Mouse (Mus musculus): ENCODE data around the gene Nudt3.

Gene Nudt3

GRCm38 (mm10) chr17:27564391-27565162 is 58.7 kb downstream of the Nudt3 start:
- DNase-seq, result peak; percentile 78

GRCm38 (mm10) chr17:27563771-27564244 is 59.5 kb downstream of the Nudt3 start:
- DNase-seq, result peak; percentile 73

- DNase-seq, result no peak
Measured at GRCm38 (mm10) chr17:27561809-27562526, 61.3 kb downstream of the Nudt3 start.

- no peak for DNase-seq
Measured at GRCm38 (mm10) chr17:27560926-27561480, 62.3 kb downstream of the Nudt3 start.

GRCm38 (mm10) chr17:27559596-27559995 is 63.7 kb downstream of the Nudt3 start:
- DNase-seq, result no peak

- DNase-seq, result no peak
Measured at GRCm38 (mm10) chr17:27558845-27559244, 64.5 kb downstream of the Nudt3 start.

- peak; percentile 82 for DNase-seq
Measured at GRCm38 (mm10) chr17:27557927-27558661, 65.2 kb downstream of the Nudt3 start.

- no peak for DNase-seq
Measured at GRCm38 (mm10) chr17:27557181-27557926, 65.9 kb downstream of the Nudt3 start.

- DNase-seq, result peak; percentile 86
Measured at GRCm38 (mm10) chr17:27556315-27557011, 66.8 kb downstream of the Nudt3 start, which contains the start of gene Hmga1. Gene Hmga1, plus strand, starts transcription at chr17:27556497.

- peak; percentile 70 for DNase-seq
Measured at GRCm38 (mm10) chr17:27555512-27556172, 67.7 kb downstream of the Nudt3 start.

GRCm38 (mm10) chr17:27555075-27555511 is 68.2 kb downstream of the Nudt3 start:
- peak; percentile 63 for DNase-seq

- DNase-seq, result no peak
Measured at GRCm38 (mm10) chr17:27554062-27554960, 69.0 kb downstream of the Nudt3 start.

- peak; percentile 65 for DNase-seq
Measured at GRCm38 (mm10) chr17:27552215-27553201, 70.8 kb downstream of the Nudt3 start.

- no peak for DNase-seq
Measured at GRCm38 (mm10) chr17:27551393-27551940, 71.8 kb downstream of the Nudt3 start.

- DNase-seq, result no peak
Measured at GRCm38 (mm10) chr17:27549234-27549633, 74.1 kb downstream of the Nudt3 start.

GRCm38 (mm10) chr17:27547253-27547868 is 75.9 kb downstream of the Nudt3 start:
- DNase-seq, result no peak

- DNase-seq, result no peak
Measured at GRCm38 (mm10) chr17:27546574-27547085, 76.7 kb downstream of the Nudt3 start.
